Mouse (Mus musculus) E14TG2a.4 (cell line): ENCODE data around the gene Kdm5a.

Source experiments
- CTCF ChIP-seq: conservative IDR thresholded peaks from 2 replicates; pipeline ENCODE4 v1.5.1; 2014; ENCODE audit warnings: low read length
- POU5F1 ChIP-seq: IDR thresholded peaks from 2 replicates; pipeline ENCODE4 v1.6.1; 2014; ENCODE audit warnings: low read length, borderline replicate concordance

DNA sequence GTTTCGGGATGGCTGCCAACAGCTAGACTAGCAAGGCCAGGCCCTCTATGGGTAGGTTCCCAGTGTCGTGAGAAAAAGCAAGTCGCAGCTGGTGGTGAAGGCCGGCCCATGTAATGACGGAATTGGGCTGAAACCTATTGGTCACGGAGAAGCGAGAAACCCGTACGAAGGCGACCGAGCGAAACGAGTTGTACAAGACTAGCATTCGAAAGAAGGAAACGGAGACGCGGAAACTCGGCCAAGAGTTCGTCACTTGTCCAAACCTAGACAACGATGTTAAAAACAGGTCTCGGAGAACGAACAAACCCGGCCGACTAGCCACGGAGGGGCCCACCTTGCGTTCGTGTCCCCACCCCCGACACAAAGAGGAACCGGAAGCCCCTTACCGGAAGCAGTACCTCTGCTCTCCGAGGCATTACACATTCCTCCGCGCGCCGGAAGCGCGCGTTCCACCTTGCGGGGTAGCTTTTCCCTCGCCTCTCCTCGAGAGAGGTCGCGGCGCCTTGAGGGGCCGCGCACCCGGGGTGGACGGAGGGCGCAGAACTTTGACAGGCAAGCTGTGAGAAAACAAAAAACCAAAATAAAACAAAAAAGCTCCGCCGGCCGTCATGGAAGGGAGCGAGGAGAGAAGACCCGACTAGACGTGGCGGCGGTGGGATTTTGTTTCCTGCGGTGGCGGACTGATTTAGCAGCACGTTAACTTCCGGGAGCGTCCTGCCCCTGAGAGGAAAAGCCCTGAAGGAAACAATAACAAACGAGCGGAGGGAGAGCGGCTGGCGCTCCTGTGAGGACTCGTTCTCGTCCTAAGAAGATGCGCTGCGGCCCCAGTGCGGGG lies at the start of gene Kdm5a, which contains the start of gene Ccdc77:
- no peak for TF ChIP-seq CTCF
- TF ChIP-seq POU5F1 = no peak
